Mouse (Mus musculus) MEL (cell line): ENCODE results near the gene Gm20481. TPM values are rescaled to one million over a fixed set of nuclear protein-coding genes. Genes with fewer than 3 reads are reported as not detected.

ENCODE experiments used
- DNase-seq: peaks from one replicate; pipeline ENCODE4 v3.0.0; 2011; ENCODE audit warnings: low read depth, low spot score
- H3K27ac ChIP-seq: 2 replicates; pipeline ENCODE4 v1.5.1; 2012; ENCODE audit warnings: low read depth, mild to moderate bottlenecking, control low read depth, low read length, moderate library complexity; ENCODE audit not compliant: control insufficient read depth
- H3K27me3 ChIP-seq, 2 experiments: fragments of 150-350 bp in 1 of 2; sonication (generic) in 1 of 2; 2 replicates each; pipeline ENCODE4 v1.6.1; 2012; ENCODE audit warnings: low read length in 2 of 2, mild to moderate bottlenecking in 2 of 2, improper control_type of control experiment in 1 of 2, moderate library complexity in 1 of 2; ENCODE audit not compliant: insufficient read depth in 2 of 2, control insufficient read depth in 1 of 2
- H3K36me3 ChIP-seq, 2 experiments: 2 replicates each; pipeline ENCODE4 v1.6.1; 2012 to 2014; ENCODE audit warnings: low read length in 2 of 2, improper control_type of control experiment in 1 of 2, inconsistent platforms in 1 of 2, mild to moderate bottlenecking in 1 of 2; ENCODE audit not compliant: insufficient read depth in 2 of 2, control insufficient read depth in 1 of 2
- H3K4me1 ChIP-seq, 2 experiments: fragments of 150-350 bp in 1 of 2; sonication (generic) in 1 of 2; 2 replicates each; pipeline ENCODE4 v1.6.1; 2012; ENCODE audit warnings: low read length in 2 of 2, improper control_type of control experiment in 1 of 2, mild to moderate bottlenecking in 1 of 2; ENCODE audit not compliant: insufficient read depth in 2 of 2, control insufficient read depth in 1 of 2
- H3K4me3 ChIP-seq, 2 experiments: fragments of 150-350 bp in 1 of 2; sonication (generic) in 1 of 2; 2 replicates each; pipeline ENCODE4 v1.5.1; 2012; ENCODE audit warnings: low read depth in 2 of 2, low read length in 2 of 2, mild to moderate bottlenecking in 2 of 2, moderate library complexity in 2 of 2, control low read depth in 1 of 2, improper control_type of control experiment in 1 of 2; ENCODE audit not compliant: control insufficient read depth in 1 of 2, insufficient read depth in 1 of 2
- H3K79me2 ChIP-seq: 2 replicates; pipeline ENCODE4 v1.6.1; 2012; ENCODE audit warnings: mild to moderate bottlenecking, low read length, moderate library complexity; ENCODE audit not compliant: control insufficient read depth, poor library complexity, insufficient read depth
- H3K9ac ChIP-seq: 2 replicates; pipeline ENCODE4 v1.6.1; 2012; ENCODE audit warnings: low read depth, mild to moderate bottlenecking, control low read depth, low read length, moderate library complexity; ENCODE audit not compliant: control insufficient read depth, poor library complexity, severe bottlenecking
- H3K9me3 ChIP-seq: fragments of 150-350 bp; sonication (generic); replicated peaks from 2 replicates; pipeline ENCODE4 v1.6.1; 2012; ENCODE audit warnings: mild to moderate bottlenecking, low read length, improper control_type of control experiment, moderate library complexity; ENCODE audit not compliant: insufficient read depth
- CHD1 ChIP-seq: IDR thresholded peaks from 2 replicates; pipeline ENCODE4 v1.6.1; 2012; ENCODE audit warnings: low read depth, mild to moderate bottlenecking, inconsistent platforms, low read length, improper control_type of control experiment
- CHD2 ChIP-seq: IDR thresholded peaks from 2 replicates; pipeline ENCODE4 v1.6.1; 2011; ENCODE audit warnings: low read length, improper control_type of control experiment
- E2F4 ChIP-seq: IDR thresholded peaks from 2 replicates; pipeline ENCODE4 v1.6.1; 2011; ENCODE audit warnings: low read depth, low read length, improper control_type of control experiment, borderline replicate concordance
- ETS1 ChIP-seq: IDR thresholded peaks from 2 replicates; pipeline ENCODE4 v1.6.1; 2012; ENCODE audit warnings: low read depth, mild to moderate bottlenecking, inconsistent platforms, low read length, improper control_type of control experiment, moderate library complexity
- KAT2A ChIP-seq: conservative IDR thresholded peaks from 2 replicates; pipeline ENCODE4 v1.6.1; 2012; ENCODE audit warnings: low read depth, low read length, improper control_type of control experiment, inconsistent platforms
- MAFK ChIP-seq: IDR thresholded peaks from 2 replicates; pipeline ENCODE4 v1.6.1; 2011; ENCODE audit warnings: low read depth, mild to moderate bottlenecking, low read length, improper control_type of control experiment, borderline replicate concordance
- MAX ChIP-seq: IDR thresholded peaks from 2 replicates; pipeline ENCODE4 v1.6.1; 2011; ENCODE audit warnings: low read length, improper control_type of control experiment
- MYC ChIP-seq: IDR thresholded peaks from 2 replicates; pipeline ENCODE4 v1.6.1; 2011; ENCODE audit warnings: low read depth, mild to moderate bottlenecking, low read length, improper control_type of control experiment, moderate library complexity
- POLR2A ChIP-seq, 2 experiments: IDR thresholded peaks; 2 replicates each; pipeline ENCODE4 v1.6.1; 2011 to 2012; ENCODE audit warnings: low read length in 2 of 2, mild to moderate bottlenecking in 2 of 2, control low read depth in 1 of 2, improper control_type of control experiment in 1 of 2, low read depth in 1 of 2, moderate library complexity in 1 of 2; ENCODE audit not compliant: control insufficient read depth in 1 of 2, insufficient read depth in 1 of 2, poor library complexity in 1 of 2
- POLR2AphosphoS5 ChIP-seq: IDR thresholded peaks from 2 replicates; pipeline ENCODE4 v1.6.1; 2012; ENCODE audit warnings: low read depth, borderline replicate concordance, mild to moderate bottlenecking, inconsistent platforms, low read length, moderate library complexity, mixed read lengths
- RAD21 ChIP-seq: IDR thresholded peaks from 2 replicates; pipeline ENCODE4 v1.6.1; 2011; ENCODE audit warnings: mild to moderate bottlenecking, low read depth, low read length, improper control_type of control experiment
- SIN3A ChIP-seq: IDR thresholded peaks from 2 replicates; pipeline ENCODE4 v1.6.1; 2012; ENCODE audit warnings: low read length, improper control_type of control experiment, inconsistent platforms
- SMC3 ChIP-seq: IDR thresholded peaks from 2 replicates; pipeline ENCODE4 v1.6.1; 2011; ENCODE audit warnings: low read depth, low read length, improper control_type of control experiment
- TAL1 ChIP-seq: IDR thresholded peaks from 2 replicates; pipeline ENCODE4 v1.6.1; 2012; ENCODE audit warnings: mild to moderate bottlenecking, inconsistent platforms, low read length, moderate library complexity, mixed read lengths
- TBP ChIP-seq: IDR thresholded peaks from 2 replicates; pipeline ENCODE4 v1.8.0; 2011; ENCODE audit warnings: low read depth, low read length, improper control_type of control experiment
- TCF12 ChIP-seq: IDR thresholded peaks from 2 replicates; pipeline ENCODE4 v1.6.1; 2014; ENCODE audit warnings: low read depth, mild to moderate bottlenecking, inconsistent platforms, low read length, improper control_type of control experiment, moderate library complexity
- UBTF ChIP-seq: IDR thresholded peaks from 2 replicates; pipeline ENCODE4 v1.6.1; 2012; ENCODE audit warnings: low read depth, mild to moderate bottlenecking, inconsistent platforms, low read length, improper control_type of control experiment, moderate library complexity, borderline replicate concordance; ENCODE audit not compliant: insufficient read depth
- ZC3H11A ChIP-seq: IDR thresholded peaks from 2 replicates; pipeline ENCODE4 v1.6.1; 2012; ENCODE audit warnings: low read depth, mild to moderate bottlenecking, inconsistent platforms, low read length, improper control_type of control experiment
- ZKSCAN1 ChIP-seq: IDR thresholded peaks from 2 replicates; pipeline ENCODE4 v1.6.1; 2012; ENCODE audit warnings: low read depth, mild to moderate bottlenecking, inconsistent platforms, low read length, improper control_type of control experiment, moderate library complexity
- ZMIZ1 ChIP-seq: IDR thresholded peaks from 2 replicates; pipeline ENCODE4 v1.6.1; 2012; ENCODE audit warnings: low read depth, mild to moderate bottlenecking, inconsistent platforms, low read length, improper control_type of control experiment, moderate library complexity
- ZNF384 ChIP-seq: IDR thresholded peaks from 2 replicates; pipeline ENCODE4 v1.6.1; 2012; ENCODE audit warnings: low read depth, mild to moderate bottlenecking, inconsistent platforms, low read length, improper control_type of control experiment
- polyA plus RNA-seq, 2 experiments: library from polyadenylated mRNA; stranded (reverse) in 1 of 2; unstranded in 1 of 2; fragments of >175 nt in 1 of 2; fragments of >200 nt in 1 of 2; gene quantifications; 2 replicates each; pipeline versions ENCODE4 v1.2.1 to v1.2.4; 2012; ENCODE audit warnings: low replicate concordance in 2 of 2, low read depth in 1 of 2; ENCODE audit not compliant: insufficient read length in 2 of 2, insufficient read depth in 1 of 2, missing spikeins in 1 of 2
- total RNA-seq: library from RNA; depleted of rRNA; stranded (reverse); fragments of 300-350 nt; gene quantifications from 2 replicates; pipeline ENCODE4 v1.2.3, GENCODE M21; 2012

Gm20481 gene
- total and polyA plus RNA-seq, 3 experiments, result not detected

GRCm38 (mm10) chr17:34981690-34982180 lies 12.0 kb downstream of the Gm20481 start, which contains the start of gene Lsm2 (continued):
- TF ChIP-seq KAT2A, result peak; percentile 35; the same call in 1 of the 2 replicates
- no peak for TF ChIP-seq TCF12
- TF ChIP-seq SMC3, result no peak
- TF ChIP-seq ETS1, result peak; percentile 19; the same call in 1 of the 2 replicates
- no peak for TF ChIP-seq ZNF384
- TF ChIP-seq ZKSCAN1, result no peak
- no peak for TF ChIP-seq CHD1
- TF ChIP-seq TBP, result 0 out of 2 replicates have a peak, but pooled peaks have one; percentile 75
- peak; percentile 88 for TF ChIP-seq MYC
- TF ChIP-seq E2F4, result 0 out of 2 replicates have a peak, but pooled peaks have one; percentile 49
- no peak for TF ChIP-seq UBTF
- TF ChIP-seq MAX, result peak; percentile 81
- TF ChIP-seq RAD21, result no peak
- TF ChIP-seq ZMIZ1, result 0 out of 2 replicates have a peak, but pooled peaks have one; percentile 32
- TF ChIP-seq POLR2AphosphoS5, result no peak
- no peak for TF ChIP-seq MAFK
- TF ChIP-seq ZC3H11A, result no peak
- TF ChIP-seq, all 39 proteins: peak for 16

- Histone ChIP-seq H3K4me3 (peak overlapping the region; percentile 88 to 89), H3K9ac (peak overlapping the region; percentile 99), H3K4me1 (no peaks in the 10 kb centered on the region; a peak in 1 of 4 replicates)
- TF ChIP-seq SIN3A (no peak), TBP (peak; percentile 30; the same call in 1 of the 2 replicates), ZKSCAN1 (no peak), ZMIZ1 (no peak), TAL1 (no peak), POLR2A (IDR thresholded peaks at IDR 0.05; ENCODE audit: control insufficient read depth in 1 of 2, insufficient read depth in 1 of 2, low read depth in 1 of 2, low read length in 2 of 2, poor library complexity in 1 of 2) (no peak), CHD2 (no peak)
- TF ChIP-seq, all 39 proteins: peak for 1
- Histone ChIP-seq H3K36me3 (peaks cover 0 to 6% of the 10 kb centered on the region in 2 experiments; a peak in 2 of 4 replicates), H3K27ac (peak overlapping the region; percentile 94), H3K9me3 (no peaks in the 10 kb centered on the region), H3K27me3 (no peaks in the 10 kb centered on the region), H3K79me2 (peaks cover 30% of the 10 kb centered on the region)
- peak; percentile 49 for DNase-seq
Observed at GRCm38 (mm10) chr17:34982328-34982727, 12.6 kb downstream of the Gm20481 start.
